Mouse (Mus musculus) heart, postnatal 14 days (tissue): ENCODE measurements at regions not wholly inside any gene's neighbourhood (a gene's known extent, or its start where the extent isn't known, plus 50 kb on each side); places are given as distances from the start of the nearest gene placed in this dataset.

Experiments used
- DNase-seq, 2 experiments: peaks; one replicate each; pipeline ENCODE4 v3.0.0; 2021 to 2022
- intact Hi-C: fragments of 180-260 bp; cut with DNase I; formaldehyde crosslinking; loops from one replicate; pipeline ENCODE4 v1.15.1; 2025

DNA sequence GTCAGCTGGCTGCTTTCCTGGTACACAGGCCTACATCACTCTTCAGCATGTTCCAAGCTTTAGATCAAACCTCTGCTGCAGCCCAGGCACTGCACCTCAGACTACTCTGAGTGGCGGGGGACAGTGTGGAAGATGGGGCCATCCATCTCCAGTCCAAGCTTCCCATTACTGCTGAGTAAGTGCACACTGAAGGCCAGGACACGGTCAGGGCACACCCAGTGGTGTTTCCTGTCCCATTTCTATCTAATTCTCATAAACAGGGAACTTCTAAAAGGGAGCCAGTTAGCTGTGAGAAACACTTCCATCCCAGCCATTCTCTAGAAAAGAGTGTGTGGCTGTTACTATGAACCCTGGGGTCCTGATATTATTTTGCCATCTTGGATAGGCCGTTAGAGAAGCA, 298.5 kb upstream of the Zfp637 start:
- intact Hi-C loops: no loop called here
- DNase-seq: no peak

DNA sequence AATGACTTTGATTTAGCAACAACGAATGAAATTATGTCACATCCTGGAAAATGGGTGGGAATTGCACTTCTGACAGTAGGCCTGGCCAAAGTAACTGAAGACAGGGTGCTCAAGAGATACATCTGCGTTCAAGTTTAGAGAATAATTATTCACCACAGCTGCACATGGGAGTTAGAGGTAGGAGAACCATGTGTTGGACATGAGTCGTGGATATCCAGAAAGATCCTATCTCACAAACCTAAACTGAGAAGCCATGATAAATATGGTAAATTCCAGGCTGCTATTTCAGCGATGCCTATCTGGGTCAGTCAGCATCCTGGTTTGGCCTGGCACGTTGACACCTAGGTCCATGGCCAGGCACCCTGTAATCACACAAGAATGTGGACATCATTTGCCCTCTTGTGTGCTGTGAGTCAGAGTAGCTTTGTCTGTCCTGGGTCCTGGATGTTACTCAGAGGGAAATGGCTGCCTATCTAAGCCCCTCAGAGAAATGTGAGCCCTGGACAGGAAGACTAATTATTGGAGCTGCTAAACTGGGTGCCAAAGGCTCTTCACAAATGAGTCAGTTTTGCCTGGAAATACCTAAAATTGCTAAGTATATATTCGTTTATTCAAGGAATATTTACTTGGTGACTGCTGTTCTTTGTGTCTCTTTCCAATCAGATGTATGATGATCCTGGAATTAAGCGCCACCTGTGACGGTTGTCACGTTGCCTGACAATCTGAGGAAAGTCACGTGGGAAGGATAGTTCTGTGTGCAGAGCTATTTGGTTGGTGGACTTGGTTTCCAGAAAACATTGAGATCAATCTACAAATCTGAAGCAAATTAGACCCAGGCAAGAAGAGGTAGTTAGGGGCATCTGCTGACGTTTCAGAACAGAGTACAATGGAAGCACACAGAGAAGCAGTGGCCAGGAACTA, 296.4 kb upstream of the Zfp637 start:
- intact Hi-C loops: no loop called here

DNA sequence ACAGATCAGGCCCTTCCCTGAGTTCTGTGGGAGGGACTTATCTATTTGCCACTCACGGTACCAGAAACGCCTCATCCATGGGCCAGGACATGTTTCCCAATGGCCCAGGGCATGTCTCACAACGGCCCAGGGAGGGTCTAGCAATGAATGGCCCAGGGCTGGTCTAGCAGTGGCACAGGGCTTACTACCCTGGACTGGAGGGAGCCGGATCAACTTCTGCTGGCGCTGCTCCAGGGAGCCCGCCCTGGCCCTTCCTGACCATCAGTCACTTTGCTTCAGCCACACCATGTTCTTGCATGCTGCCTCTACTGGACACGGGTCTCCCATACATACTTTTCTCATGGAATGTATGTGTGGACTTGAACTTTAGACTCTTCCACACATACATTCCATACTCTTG, 290.1 kb upstream of the Zfp637 start:
- intact Hi-C loops: loop anchor here (5.0 kb wide), 2 partner anchors 139 to 379 kb away; no protein-coding TSS in a partner anchor
- no peak for DNase-seq

More for the DNA sequence above, 296.4 kb upstream of the Zfp637 start:
- no peak for DNase-seq

DNA sequence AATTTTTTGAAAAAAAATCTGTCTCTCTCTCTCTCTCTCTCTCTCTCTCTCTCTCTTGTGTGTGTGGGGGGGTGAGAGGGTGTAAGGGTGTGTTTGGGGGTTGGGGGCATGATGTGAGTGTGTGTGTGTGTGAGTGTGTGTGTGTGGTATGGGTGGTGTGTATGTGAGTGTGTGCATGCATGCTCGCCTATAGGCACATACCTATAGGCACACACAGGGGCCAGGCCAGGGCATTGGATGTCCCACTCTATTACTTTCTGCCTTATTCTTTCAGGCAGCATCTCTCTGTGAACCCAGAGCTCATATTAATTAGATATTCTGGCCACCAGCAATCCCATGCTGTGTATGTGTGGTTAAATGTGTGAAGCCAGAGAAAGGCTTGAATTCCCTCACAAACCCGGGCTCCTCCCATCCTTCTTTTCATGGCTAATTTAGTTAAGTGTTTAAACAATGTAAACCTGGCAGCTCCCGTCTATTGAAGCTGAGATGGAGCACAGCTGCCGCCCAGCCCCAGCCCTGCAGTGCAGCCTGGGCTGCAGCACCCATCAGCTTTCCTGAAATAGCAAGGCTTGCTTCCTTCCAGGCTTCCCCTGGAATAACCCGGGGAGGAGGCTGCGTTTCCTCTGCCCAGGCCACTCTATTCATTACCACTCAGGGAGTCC, 288.8 kb upstream of the Zfp637 start:
- intact Hi-C loops: loop anchor here (5.0 kb wide), 2 partner anchors 140 to 380 kb away; no protein-coding TSS in a partner anchor
- peak; percentile 66 to 69 for DNase-seq

DNA sequence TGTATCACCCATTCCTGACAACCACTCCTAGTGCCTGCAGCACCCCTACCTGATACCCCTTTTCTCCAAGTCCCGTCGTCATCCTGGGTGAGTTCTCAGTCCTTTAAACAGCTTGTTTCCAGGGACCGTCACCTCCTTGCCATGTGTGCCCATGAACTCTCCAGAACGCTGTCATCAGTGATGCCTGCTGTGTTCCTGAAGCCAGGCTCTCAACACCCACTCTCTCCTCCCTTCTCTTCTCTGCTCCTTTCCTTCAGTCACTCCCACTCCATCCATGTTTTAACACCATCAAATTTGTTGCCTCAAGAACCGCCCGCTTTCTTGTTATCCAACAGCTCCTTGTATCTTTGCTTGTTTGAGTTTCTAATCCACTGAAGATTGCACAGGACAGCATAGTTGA, 277.8 kb upstream of the Zfp637 start:
- DNase-seq: no peak
- intact Hi-C loops: loop anchor here (5.0 kb wide), 1 partner anchor 311 kb away; no protein-coding TSS in a partner anchor

DNA sequence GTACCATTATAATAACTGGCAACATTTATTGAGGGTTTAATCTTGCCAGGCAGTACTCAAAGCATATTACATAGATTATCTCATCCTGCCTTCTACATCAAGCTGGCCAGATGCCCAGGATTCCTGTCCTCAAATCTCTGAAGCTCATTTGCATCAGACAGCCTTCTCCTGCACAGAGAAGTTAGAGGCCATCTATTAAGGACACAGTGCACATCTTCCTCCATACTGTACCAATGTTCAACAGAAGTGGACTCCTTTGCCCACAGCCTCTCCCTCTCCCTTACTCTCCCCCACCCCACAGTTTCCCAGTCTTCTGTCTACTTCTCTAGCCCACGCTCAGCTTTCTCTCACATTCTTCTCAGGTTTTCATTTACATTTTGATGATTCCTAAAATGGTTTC, 277.3 kb upstream of the Zfp637 start:
- no peak for DNase-seq
- intact Hi-C loops: loop anchor here (5.0 kb wide), 1 partner anchor 311 kb away; no protein-coding TSS in a partner anchor

DNA sequence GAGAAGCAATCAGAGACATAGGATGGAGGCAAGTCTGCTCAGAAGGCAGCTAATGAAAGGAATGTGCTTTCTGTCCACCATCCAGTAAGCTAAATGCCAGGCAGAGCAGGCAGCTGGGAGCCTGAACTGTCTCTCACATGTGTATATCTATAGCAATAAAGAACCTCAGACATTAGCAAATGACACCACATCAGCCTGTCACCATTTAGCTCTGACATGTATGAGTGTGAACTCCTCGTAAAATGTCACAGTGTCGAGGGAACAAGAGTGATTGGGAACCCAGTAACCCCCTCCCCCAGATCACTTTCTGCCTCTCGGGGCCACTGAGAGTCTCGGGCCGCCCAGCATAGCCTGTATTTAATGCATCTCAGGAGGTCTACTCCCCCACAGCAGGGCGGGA, 274.2 kb upstream of the Zfp637 start:
- DNase-seq: no peak
- intact Hi-C loops: no loop called here

DNA sequence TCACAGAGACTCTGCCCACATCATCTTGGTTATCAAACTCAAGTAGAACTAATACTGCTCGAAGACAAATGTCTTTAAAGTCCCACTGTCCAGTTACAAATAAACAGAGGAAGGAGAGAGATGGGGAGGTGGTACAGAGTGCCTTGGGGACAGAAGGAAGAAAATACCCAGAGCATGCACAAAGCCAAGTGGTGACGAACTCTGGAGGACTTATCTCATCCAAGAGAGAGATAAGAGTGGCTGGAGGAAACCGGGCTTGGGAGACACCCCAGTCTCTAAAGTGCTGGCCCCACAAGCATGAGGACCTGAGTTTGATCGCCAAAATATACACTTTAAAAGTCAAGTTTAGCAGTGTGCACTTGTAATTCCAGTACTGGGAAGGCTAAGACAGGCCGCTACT, 273.3 kb upstream of the Zfp637 start:
- no peak for DNase-seq
- intact Hi-C loops: no loop called here

DNA sequence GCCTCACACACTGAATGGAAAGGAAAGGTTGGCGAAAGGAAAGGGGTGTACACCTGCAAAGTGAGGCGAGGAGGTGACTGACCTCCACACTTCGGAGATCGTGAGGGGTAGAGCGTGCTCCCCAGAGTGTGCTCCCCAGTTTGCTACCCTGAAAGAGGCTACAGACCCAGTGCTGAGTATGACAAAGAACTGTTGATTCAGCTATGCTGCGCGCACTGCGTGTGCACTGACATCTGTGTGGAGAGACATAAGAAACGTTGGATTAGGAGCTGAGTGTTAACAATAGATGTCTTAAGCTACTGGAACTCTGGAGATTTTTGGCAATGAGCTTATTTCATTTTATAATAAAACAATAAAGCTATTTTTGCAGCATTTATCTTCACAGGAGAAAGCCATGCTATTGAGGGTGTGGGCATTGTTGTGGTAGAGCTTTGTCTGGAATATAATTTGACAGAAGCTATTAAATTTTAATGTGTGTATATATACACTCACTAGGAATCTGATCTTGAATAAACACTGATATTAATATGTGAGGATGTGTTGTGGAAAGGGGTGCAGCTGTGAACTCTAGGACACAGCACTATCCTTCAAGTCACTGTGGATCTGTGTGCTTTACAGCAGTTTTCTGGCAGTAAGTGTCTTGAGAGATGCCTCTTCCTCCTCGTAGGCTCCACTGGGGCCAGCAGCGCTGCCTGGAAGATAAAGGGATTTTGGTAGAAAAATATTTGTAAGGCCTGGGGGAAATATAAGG, 271.2 kb upstream of the Zfp637 start:
- no peak for DNase-seq
- intact Hi-C loops: loop anchor here (5.0 kb wide), 1 partner anchor 132 kb away; no protein-coding TSS in a partner anchor

DNA sequence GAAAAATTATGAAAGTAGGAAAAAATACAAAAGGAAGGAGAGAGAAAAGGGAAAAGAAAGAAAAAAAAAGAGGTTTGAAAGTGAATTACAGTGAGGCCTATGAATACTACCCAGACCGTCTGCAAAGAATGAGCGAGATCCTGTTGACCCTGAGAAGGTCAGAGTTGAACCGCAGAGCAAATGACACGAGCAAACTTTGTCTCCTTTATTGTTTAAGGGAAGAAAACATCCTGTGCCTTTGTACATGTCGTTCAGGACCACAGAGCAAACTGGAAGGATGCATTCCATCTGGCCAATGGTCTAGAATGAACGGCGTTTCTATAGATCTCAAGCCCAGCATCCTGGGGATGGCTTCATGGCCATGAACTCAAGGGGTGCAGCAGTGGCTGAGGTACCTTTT, 270.6 kb upstream of the Zfp637 start:
- intact Hi-C loops: loop anchor here (5.0 kb wide), 1 partner anchor 133 kb away; no protein-coding TSS in a partner anchor
- DNase-seq: no peak

DNA sequence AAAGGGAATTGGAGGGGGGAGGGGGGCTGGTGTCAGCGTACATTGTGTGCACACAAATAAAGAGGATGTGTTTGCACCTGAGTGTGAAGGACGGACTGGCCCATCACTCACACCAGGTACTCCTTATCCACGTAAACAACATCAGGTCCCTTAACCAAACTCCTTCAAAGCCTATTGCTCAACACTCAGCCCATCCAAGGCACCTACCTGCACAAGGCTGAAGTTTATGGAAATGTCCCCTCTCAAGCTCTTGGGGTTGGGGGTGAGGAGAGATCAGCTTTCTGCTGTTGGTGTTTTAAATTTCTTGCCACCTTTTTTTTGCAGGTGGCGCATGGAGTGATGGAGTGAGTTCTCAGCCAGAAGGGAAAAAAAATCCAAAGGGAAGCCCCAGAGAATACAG, 270.2 kb upstream of the Zfp637 start:
- no peak for DNase-seq
- intact Hi-C loops: loop anchor here (5.0 kb wide), 1 partner anchor 133 kb away; no protein-coding TSS in a partner anchor

DNA sequence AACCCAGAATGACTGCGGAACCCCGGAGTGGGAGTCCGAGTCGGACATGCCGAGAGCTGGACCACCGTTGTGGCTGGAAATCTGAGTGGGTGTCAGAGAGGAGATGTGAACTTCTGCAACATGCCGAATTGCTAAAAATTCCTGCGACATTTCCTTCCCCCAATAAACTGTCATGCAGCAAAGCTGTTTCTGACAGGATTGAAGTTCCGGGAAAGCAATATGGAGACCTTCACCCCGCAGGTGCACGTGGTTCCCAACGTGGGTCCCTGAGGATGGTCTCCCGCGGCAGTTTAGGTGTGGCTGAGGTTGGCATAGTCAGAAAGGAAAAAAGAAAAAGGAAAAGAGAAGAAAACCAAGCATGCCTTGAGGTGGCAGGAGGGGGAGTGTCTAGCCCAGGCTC, 269.0 kb upstream of the Zfp637 start:
- intact Hi-C loops: loop anchor here (5.0 kb wide), 1 partner anchor 135 kb away; no protein-coding TSS in a partner anchor
- no peak for DNase-seq

DNA sequence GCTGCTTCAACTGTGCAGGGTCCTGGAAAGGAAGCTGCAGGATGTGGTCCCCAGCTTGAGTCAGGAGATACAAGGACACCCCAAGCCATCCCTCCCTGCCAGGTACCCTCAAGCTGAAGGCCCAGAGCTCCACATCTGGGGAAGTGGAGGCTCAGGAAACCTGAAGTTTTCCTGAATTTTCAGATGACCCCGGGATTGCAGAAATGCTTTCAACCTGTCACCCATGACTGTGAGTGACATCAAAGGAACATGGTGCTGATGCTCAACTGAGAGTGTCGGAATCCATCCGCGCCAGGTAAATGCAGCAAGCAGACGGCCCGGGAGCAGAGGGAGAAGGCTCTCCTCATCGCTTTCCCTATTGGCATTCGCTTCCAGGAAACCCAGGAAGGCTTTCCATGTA, 267.6 kb upstream of the Zfp637 start:
- intact Hi-C loops: loop anchor here (5.0 kb wide), 1 partner anchor 136 kb away; no protein-coding TSS in a partner anchor
- no peak for DNase-seq

DNA sequence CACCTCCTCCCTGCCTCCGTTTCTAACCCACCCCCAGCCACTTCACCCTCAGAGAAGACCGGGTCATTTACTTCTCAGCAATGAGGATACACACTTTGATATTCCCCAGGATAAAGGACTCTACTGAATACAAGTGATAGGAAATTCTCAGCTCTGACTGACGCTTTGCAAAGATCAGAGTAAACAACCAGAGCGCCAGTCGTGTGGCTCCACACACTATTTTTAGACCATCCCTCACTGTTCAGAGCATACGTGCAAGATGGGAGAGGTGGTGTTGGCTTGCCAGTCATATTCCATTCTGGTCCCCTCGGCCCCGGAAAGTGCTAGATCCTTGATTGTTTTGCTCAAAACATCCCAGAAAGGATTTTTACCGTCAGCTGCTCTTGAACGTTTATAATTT, 266.8 kb upstream of the Zfp637 start:
- DNase-seq: no peak
- intact Hi-C loops: loop anchor here (5.0 kb wide), 1 partner anchor 137 kb away; no protein-coding TSS in a partner anchor

DNA sequence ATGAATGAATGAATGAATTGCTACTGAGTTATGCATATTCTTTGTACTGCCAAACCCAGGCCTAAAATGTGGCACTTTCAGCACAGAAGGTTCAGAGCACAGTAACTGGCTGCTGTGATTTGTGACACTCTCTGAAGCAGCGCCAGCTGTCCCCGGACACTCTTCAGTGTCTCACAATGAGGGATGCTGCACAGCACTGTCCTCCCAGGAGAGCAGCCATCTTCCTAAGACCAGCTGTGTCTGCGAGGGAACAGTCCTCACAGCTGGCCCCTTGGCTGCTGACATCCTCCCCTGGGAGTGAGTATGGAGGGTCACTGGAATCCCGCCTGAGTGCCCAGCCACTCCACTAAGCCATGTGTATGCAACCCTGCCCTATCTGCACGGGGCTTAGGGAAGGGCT, 265.9 kb upstream of the Zfp637 start:
- intact Hi-C loops: no loop called here
- DNase-seq: no peak

DNA sequence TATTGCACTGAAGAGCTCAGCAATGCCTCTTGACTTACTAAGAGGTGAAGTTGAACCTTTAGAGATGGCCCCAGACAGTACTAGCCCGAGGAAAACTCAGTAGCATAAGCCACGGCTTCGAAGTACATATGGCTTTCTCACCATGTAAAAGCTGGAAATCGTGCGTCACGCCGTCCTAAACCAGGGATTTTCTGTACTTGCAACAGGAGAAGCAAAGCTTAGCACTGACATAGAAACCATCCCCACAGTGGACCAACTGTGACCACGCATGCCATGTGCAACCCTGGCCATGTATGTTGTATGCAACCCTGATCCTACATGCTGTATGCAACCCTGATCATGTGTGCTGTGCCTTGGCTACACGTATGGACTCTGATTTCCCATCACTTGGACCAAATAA, 265.0 kb upstream of the Zfp637 start:
- intact Hi-C loops: no loop called here
- no peak for DNase-seq

DNA sequence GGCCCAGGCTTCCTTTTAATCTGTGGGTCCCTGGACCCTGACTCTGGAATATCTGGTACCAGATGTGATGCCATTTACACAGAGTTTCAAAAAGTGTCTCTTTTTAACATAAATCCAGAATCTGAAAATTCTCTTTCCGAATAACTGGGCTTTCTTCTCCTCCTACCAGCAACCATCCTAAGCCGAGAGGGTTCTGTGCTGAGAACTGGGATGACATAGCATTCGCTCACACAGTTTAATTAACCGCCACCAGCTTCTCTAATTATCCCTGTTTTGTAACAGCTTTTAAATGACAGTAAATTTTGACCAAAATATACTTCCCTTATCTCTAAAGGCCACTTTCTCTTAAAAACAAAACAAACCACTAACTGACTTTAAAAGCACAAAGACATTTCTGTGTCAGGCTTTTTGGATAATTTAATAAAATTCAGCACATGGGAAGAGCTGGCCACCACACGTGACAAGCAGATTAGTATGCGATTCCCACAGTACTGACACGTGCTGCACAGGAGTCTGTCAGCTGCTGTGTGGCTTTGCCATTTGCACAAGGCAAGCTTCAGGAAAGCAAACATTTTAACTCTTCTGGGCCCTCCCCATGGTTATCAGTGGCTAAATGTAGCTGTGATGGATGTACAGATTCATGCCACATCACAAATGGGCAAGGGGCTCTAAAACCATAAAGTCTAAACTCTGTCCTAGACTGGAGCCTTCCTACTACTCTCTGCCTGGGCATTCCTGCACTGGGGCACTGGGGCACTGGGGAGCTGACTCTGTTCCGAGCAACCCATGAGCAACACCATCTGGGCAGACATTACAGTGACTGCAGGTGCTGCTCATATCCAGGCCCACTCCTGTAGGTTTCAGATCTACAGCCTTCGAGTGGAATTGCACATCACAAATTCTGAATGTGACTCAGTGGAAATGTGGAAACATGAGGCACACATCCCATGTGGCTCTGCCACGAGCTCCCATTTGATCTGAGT, 263.1 kb upstream of the Zfp637 start:
- intact Hi-C loops: no loop called here
- DNase-seq: no peak

DNA sequence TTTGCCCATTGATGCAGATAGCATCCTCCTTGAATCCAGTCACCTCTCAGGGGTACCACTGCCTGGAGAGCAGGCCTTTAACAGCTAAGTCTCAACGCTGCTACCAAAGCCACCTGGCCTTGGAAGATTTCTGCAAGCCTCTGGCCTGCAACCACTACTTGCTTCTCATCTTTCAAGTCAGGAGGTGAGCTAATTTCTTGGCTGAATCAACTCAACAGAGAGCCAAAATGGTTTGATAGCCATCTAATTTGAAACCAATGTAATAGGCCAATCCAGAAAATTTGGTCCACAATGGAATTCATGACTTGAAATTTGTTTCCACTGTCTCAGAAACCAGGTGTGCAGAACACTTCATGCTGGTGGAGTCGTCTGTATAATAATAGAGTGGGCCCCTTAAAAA, 260.0 kb upstream of the Zfp637 start:
- intact Hi-C loops: no loop called here
- DNase-seq: no peak

DNA sequence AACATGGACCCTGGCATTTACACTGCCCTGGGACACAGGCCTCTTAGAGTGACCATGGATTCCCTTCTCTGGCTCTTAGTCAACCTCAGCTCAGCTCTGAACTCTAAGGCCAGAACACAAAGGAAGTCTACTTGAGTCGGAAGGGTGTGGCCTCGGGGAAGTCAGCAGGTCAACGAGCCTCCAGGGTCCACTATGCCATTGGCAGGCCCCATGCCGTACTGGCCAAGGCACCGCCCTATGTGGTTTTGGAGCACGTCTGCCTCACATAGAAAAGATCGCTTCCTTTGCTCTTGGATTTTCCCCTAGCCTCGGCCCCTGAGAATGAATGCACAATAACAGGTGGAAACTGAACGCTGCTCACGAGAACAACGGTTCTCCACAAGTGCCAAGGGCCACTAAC, 257.9 kb upstream of the Zfp637 start:
- peak; percentile 22 to 29 for DNase-seq
- intact Hi-C loops: no loop called here
